Mouse (Mus musculus) adrenal gland, postnatal 14 days (tissue): ENCODE measurements around the gene Pcp2. TPM values are rescaled to one million over a fixed set of nuclear protein-coding genes. Genes with fewer than 3 reads are reported as not detected.
"Not testable (repeated sequence)": the region's sequence is repeated elsewhere in the genome, so short reads cannot be mapped to it uniquely, and the experiment has no call there.

Source experiments
- DNase-seq: peaks from one replicate; pipeline ENCODE4 v3.0.0; 2021; ENCODE audit warnings: mixed read lengths
- total RNA-seq: library from RNA; stranded (reverse); gene quantifications from 2 replicates; pipeline ENCODE4 v1.2.3, GENCODE M21; 2021

Gene Pcp2
- total RNA-seq, 1 experiment from 2014 or later, result not detected

DNA sequence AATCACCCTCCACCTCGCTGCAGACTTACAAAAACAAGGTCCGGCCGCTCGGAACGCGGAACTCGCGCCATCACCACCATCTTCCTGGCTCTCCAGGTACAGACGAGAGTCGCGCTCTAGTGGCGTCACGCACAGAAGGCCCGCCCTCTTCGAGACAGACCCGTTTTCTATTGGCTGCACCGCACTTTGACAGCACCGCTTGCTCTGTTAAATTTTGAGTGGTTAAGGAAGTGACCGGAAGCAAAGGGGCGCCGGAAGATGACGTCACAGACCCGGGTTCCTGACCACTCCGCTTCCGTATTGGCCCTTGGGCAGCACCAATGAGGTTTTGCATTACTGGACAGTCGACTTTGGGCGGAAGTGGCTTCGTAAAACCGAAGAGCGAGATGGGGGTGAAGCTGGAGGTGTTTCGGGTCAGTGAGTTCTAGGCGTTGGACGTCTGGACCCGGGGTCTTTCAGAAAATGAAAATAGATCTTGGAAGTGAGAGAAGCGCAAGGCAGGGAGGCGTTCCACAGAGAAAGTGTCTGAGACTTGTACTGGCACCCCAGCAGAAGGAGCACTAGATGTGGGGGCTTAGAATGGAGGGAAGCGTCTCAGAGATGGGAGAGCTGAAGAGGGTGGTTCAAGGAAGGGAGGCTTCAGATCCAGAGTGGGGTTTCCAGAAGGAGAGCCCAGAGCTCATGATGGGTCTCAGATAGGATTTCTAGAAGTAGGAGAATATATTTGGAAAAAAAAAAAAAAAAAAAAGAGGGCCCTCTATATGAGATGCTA is 4.0 kb downstream of the Pcp2 start, which contains the start of the genes Xab2 and Pet100:
Gene Xab2 (minus strand): TSS at position 118 of the 772 bp plus-strand sequence.
Gene Pet100 (plus strand): TSS at position 350 of the 772 bp plus-strand sequence.
- peak; percentile 98 for DNase-seq

DNA sequence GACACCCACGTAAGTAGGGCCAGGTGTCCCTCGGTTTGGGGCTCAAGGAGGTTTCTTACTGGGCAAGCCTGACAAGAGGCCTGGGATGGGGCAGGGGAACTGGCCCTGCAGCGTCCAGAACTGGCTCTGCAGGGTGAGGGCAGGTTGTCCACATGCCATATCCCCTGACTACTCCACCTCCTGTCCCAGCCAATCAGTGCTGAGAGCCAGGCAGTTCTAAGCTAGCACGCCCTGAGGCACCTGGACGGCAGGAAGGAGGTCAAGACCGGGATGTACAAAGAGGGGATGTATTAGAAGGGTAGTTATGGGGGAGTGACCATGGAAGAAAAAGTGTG is 15.6 kb downstream of the Pcp2 start:
- DNase-seq, result peak; percentile 34

DNA sequence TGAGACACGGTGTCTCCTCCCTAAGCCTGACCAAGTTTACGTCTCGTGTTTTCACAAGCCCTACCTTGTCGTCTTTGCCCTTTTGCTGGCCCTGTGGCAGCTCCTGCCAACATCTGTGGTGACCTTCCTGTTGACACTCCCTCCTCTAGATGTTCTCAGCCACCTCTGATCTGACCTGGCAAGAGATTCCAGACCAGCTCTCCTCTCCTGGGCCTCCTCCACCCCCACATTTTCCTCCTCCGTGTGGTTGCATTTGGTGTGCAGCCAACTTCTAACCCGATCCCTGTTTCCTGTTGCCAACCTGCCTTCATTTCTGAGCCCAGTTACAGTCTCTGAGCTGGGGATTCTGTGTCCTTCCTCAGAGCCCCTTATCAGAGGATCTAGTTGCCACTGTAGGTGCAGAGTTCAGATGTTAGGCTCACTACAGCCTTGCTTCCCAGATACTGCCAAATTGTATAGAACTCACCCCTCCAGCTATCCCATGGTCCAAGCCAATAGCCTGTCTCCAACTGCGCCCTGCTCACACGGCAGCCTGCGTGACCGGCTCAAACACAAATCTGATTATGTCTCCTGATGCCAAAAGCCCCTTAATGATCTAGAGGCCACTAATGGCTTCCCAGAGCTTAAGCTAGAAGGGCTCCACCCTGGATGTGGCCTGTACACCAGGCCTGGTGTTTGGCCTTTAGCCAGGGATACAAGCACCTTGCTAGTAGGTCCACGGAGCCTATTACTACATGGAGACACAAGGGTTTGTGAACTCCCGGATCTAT is 16.1 kb downstream of the Pcp2 start:
- DNase-seq, result peak; percentile 73

DNA sequence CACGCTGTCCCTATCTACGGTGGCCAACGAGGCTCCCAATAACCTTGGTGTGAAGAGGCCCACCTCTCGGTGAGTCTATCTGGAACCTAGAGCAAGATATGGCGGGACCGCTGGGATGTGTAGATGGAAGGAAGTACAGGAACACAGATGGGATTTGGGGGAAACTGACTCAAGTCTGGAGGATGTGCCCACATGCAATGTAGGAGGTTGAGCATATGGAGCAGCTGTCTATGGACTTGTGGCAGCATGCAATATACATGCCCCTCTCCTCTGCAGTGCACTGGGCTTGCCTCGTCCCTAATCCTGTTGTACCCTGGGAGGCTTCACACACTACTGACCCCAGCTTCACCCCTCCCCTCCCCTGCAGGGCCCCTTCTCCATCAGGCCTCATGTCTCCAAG is 17.5 kb downstream of the Pcp2 start:
- no peak for DNase-seq

DNA sequence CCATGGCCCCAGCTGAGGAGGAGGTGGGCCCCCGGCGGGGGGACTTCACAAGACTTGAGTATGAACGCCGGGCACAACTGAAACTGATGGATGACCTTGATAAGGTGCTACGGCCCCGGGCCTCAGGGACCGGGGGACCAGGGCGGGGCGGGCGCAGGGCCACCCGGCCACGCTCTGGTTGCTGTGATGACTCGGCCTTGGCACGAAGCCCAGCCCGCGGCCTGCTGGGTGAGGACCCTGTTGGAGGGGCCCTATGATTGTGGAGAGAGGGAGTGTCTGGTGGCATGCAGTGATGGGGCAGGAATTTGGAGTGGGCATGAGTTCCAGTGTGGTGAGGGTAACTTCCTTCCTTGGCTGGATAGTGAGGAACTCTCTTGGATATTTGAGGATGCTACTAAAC is 18.8 kb downstream of the Pcp2 start:
- peak; percentile 60 for DNase-seq

DNA sequence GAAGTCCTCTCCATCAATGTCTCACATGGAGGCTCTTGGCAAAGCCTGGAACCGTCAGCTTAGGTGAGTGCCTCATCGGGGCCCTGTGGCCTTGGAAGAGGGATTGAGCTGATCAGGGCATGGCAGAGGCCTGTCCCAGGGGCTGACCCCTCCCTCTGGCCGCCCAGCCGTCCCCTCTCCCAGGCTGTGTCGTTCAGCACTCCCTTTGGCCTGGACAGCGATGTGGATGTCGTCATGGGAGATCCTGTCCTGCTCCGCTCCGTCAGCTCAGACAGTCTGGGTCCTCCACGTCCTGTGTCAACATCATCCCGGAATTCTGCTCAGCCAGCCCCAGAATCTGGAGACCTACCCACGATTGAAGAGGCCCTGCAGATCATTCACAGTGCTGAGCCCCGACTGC is 21.9 kb downstream of the Pcp2 start:
- DNase-seq, result no peak

DNA sequence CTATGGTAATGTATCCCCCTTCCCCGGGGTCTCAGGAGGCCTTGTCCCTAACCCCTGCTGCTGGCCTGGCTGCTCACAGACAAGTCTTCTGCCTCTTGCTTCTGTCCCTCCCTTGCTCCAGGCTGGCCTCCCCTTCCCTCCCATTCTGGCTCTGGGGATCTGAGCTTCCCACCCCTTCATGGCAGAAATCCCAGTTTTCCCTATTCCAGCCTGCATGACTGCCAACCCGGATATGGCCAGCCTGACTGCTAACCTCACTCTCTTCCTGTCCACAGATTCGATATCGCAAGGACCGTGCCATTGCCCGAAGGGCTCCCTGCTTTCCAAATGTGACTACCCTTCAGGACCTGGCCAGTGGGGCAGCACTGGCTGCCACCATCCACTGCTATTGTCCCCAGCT is 24.9 kb downstream of the Pcp2 start:
- peak; percentile 62 for DNase-seq

DNA sequence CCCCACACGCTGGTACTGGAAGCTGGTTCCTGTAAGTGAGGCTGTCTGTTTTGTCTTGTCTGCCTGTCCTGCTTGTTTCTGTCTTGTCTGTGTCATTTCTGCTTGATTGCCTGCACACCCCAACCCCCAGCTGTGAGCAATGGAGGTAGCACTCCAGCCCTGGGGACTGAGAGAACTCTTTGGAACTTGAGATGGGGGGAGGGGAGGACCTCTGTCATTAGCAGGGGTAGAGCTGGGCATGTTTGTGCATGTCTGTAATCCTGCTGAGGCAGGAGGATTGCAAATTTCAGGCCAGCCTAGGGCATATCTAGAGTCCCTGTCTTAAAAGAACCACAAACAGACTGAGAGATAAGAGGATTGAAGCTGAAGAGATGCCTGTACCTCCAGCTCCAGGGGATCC is 26.1 kb downstream of the Pcp2 start:
- no peak for DNase-seq

DNA sequence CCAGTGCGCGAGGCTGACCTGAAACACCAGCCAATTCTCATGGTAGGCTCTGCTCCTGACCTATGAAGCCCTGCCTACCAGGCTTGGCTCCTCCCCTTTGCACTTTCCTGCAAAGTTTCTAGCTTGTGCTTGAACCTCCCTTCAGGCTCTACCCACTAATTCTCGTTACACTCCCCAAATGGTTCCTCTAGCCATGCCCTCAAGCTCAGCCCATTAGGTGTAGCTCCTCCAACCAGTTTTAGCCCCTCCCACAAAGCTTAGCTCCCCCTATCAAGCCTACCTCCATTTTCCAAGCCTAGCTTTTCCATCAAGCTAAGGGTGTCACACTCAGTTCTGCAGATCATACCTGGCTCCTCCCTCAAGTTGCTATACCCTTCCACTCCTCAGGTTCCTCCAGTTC is 27.3 kb downstream of the Pcp2 start:
- no peak for DNase-seq

DNA sequence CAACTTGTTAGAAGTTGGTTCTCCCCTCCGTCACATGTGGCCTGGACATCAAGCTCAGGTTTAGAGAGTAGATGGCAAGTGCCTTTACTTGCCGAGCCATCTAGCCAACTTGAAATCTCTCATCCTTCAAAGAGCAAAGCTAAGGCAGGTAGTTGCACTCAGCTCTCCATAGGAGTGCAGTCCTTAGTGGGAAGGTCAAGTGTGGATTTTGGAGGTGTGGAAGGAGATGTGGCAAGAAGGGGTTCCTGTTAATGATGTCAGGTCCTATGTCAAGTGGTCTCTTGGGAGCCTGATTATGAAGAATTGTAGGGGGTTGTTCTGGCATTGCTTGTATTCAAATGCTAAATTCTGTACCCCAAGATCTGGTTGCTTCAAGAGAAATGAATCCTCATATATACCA is 30.9 kb downstream of the Pcp2 start:
- no peak for DNase-seq

DNA sequence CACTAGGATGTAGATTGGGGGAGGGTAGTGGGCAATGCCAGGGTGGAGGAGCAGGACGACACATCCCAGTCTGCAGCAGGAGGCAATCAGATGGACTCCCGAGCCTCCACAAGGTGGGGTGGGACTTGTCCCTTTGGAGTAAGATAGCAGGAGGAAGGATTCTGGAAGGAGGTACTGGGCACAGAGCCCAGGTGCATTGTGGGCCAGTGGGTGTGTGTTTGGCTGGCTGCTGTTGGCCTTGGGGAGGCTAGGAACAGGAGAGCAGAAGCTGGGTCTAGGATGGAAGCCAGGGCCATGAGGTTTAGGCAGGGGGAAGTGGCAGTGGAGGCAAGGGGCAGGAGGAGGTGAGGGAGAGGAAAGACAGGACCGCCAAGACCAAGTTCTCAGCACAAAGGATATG is 31.9 kb downstream of the Pcp2 start:
- DNase-seq, result peak; percentile 72

DNA sequence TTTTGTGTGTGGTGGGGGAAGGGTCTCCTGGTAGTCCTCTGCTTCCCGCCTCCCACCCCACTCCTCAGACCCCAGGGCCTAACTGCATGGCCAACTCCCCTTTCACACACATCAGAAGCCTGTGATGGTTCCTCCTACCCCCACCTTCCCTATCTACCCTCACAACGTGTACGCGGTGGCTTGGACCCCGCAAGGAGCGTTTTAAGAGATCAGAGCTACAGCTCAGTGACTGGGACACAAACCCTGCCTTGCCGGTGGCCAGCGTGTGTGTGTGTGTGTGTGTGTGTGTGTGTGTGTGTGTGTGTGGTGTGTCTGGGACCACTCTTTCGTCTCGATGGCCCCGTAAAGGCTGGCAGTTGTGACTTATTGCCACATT is 37.1 kb downstream of the Pcp2 start:
- DNase-seq, result peak; percentile 11

DNA sequence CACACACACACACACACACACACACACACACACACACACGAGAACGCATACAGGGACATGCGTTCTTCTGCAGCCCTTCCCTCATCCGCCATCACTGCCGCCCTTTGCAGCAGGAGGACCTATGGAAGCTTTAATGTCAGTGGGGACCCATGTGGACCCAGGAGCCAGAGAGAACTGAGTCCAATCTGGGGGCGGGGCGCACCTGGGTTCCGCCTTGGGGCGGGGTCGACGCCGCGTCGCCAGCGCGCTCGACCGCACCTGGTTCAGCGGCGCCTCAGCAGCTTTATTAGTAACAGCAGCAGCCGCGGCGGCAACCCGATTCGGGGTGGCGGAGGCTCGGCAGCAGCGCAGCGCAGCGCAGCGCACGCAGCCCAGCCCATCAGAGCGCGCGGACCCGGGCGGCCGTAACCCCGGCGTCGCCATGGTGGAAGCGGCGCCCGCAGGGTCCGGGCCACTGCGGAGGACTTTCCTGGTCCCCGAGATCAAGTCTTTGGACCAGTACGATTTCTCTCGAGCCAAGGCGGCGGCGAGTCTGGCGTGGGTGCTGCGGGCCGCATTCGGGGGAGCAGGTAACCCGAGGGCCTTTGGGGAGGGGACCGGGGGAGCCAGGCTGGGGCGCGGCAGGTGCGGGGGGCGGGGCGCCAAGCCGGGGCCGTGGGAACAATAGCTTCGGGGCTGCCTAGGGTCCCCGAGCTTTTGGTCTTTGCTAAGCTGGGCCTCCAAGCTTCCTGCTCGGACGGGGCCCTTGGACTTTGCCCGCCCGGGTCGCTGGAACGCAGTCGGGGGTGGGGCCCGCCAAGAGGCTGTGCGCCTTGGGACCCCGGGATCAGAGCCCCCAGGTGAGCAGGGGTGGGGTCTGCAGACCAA is 37.7 kb downstream of the Pcp2 start:
- peak; percentile 67 for DNase-seq

DNA sequence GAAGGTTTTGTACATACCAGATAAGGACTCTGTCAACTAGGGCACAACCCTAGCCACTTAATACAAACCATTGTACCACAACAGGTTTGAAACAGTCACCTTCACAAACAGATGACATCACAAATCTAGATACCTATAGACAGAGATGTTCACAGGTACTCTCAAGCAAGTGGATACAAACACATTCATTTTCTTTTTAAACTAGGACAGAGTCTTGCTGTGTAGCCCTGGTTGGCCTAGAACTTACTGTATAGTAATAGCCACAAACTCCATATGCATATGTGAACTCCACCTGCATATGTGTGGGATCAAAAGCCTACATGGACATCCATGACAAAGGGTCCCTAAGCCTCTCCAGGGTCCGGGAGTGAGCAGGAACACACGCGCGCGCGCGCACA is 38.4 kb downstream of the Pcp2 start, which contains the start of gene Camsap3:
Gene Camsap3 (plus strand): TSS at position 301 of the 398 bp plus-strand sequence.
- DNase-seq, result no peak

DNA sequence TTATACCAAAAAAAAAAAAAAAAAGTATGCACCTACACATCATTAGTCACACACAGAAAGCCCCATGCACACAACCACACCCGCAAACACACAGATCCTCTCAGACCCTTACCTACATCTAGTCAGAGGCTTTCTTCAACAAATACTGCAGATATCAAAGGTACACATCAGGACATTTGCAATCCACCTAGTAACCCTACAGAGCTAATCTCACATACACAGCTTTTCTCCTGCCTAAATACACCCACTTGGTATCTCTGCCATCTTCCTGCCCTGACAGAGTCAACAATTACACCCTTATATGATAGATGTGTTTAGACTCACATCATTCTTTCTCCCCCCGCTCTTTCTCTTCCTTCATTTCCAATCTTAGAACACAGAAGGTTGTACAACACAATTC is 38.9 kb downstream of the Pcp2 start:
- DNase-seq, result no peak

DNA sequence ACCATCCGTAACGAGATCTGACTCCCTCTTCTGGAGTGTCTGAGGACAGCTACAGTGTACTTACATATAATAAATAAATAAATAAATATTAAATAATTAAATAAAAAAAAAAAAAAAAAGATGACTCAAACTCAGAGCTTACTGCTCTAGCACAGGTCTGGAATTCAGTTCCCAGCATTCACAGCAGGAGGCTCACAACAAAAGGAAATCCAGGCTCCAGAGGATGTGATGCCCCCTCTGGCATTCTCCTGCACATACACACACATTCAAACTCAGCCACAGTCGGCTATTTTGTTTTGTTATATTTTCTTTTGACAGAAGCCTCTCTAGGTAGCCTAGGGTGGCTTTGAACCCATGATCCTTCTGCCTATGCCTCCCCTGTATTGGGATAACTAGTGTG is 43.4 kb downstream of the Pcp2 start:
- DNase-seq, result not testable (repeated sequence)

DNA sequence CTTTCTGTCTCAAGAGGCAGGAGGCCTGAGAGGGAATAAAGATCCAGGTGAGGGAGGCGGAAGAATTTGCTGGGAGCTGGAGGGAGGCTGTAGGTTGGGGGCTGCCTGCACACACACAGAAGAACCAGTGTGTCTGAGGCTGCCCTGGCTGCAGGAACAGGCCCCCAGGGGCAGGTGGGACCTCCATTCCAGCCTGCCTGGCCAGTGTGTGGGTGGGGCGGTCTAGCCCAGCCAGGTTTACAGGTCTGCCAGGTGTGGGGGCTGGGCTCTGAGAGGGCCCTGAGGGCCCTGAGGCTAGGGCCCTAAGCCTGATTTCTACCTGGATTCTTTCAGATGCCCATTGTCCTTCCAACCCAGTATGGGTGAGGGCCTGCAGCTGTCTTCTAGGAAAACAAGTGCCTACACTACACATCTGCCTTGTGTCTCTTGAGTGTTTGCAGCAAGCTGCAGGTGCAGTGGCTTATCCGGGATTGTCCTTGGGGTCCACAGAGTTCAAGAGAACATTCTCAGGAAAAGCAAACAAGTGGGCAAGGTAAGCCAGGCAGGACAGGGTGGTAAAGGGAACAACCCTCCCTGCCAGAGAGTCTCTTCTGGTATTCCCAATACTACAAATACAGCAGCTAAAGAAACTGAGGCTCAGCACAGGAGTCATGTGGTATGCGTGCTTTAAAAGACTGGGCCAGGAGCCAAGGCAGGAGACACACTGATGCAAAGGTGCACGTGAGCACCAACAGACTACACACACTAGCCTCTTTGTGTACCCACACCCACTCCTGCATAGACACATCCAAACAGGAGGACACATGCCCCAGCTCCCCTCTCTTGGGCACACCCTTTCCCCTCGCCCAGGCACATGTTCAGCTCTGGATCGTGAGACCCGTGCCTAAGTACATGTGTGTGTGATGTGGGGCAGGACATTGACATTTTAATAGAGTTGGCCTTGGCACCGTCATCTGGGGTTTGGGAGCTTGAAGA is 45.7 kb downstream of the Pcp2 start:
- no peak for DNase-seq

DNA sequence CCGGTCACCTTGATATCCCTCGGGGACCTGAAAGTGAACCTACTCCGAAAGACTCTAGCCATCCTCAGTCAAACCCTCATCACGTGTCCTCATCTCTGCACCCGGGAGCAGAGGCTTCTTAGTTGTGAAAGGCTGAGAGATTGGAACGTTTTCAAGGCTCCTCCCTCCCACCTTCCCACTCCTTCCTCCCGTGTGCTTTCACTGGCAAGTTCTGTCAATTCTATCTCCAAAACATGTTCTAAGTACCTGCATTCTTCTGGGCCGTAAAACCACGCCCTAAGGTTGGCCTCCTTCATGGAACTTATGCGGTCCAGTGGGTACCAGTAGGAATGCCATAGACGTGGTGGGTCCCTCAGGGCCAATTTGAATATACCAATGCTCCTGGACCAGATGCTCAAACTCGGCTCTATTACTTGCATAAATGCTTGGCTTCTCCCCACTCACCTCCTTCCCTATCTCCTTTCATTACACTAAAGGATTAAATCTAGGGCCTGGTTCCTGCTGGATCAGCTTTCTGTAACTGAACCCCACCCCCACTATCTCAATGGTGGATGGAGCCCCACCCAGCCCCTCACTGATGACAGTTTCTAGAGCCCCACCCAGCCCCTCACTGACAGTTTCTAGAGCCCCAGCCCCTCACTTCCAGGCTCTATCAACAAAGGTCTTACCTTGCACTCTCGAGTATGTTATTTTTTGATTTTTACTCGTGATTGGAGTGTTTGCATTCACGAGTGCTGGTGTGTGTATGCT is 49.0 kb downstream of the Pcp2 start:
- DNase-seq, result no peak

DNA sequence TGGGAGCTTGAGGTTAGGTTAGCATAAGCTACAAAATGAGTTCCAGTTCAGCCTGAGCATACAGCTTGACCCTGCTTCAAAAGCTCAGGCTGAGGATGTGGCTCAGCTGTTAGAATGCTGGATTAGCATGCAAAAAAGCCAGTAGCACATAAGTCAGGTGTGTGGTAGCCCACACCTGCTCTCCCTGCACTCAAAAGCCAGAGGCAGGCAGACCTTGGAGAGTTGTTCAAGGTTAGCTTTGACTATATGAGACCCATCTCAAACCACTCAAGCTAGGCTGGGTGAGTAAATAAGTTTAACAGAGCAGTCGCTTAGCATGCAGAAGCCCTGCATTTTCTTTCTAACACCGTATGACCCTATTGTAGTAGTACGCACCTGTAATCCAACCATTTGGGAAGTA is 50.8 kb downstream of the Pcp2 start:
- no peak for DNase-seq
